Mouse (Mus musculus) bone marrow, adult 2 months (tissue): ENCODE results near the gene Stag3.

Experiments used
- CTCF ChIP-seq: fragments of 200-500 bp; IDR thresholded peaks from 2 replicates; pipeline ENCODE4 v1.5.1; 2011; ENCODE audit warnings: low read length, control low read depth; ENCODE audit not compliant: control insufficient read depth, insufficient read depth
- POLR2A ChIP-seq: fragments of 200-500 bp; IDR thresholded peaks from 2 replicates; pipeline ENCODE4 v1.6.1; 2011; ENCODE audit warnings: low read depth, mild to moderate bottlenecking, control low read depth, low read length, borderline replicate concordance; ENCODE audit not compliant: control insufficient read depth

GRCm38 (mm10) chr5:138241511-138241910 is 38.5 kb upstream of the Stag3 start:
- TF ChIP-seq CTCF (no peak), POLR2A (no peak)
